Mouse (Mus musculus): ENCODE results near the gene Gm15155.
"Not testable (repeated sequence)": the region's sequence is repeated elsewhere in the genome, so short reads cannot be mapped to it uniquely, and the experiment has no call there.

Gene Gm15155

DNA sequence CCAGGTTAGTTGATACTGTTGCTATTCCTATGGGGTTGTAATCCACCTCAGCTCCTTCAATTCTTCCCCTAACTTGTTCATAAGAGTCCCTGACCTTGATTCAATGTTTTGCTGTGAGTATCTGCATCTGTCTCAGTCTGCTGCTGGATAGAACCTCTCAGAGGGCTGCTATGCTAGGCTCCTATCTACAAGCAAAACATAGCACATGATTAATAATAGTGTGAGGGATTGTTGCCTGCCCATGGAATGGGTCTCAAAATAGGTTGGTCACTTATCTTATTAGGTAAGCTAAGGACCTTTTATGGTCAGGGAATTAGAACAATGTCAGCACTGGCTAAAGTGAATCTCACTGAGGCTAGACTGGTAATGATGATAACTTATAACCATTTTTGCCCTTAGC, 547.0 kb downstream of the Gm15155 start:
- DNase-seq: no peak

GRCm38 (mm10) chrX:156303806-156304205, 679.3 kb downstream of the Gm15155 start:
- DNase-seq: not testable (repeated sequence)

Measured in cerebellum, adult 8-10 months (tissue).